Mouse (Mus musculus): Measurements from ENCODE around the gene Zfp809.

DNA sequence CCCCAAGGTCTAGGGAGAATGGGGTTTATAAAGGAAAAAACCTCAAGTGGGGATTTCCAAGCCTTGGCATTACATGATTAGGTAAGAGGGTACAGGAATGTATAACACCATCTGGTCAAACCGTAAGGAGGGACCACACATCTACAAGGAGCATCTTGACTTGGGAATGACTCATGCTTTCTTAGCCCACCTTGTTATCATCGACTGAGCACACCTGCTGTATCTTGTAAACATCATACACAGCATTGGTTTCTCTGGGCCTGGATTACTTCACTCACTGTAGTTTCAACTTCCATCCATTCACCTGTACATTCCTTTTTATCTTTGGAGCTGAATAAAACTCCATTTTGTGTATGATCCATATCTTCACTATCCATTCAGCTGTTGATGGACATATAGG, 18.7 kb downstream of the Zfp809 start:
- TF ChIP-seq CTCF (IDR thresholded peaks at IDR 0.05; ENCODE audit: low read depth, low read length) (no peak), TAL1 (conservative IDR thresholded peaks at IDR 0.05; ENCODE audit: low read depth, low read length) (no peak)
